Mouse (Mus musculus) midbrain, embryonic 15.5 days (tissue): ENCODE results near the gene Cda. TPM values are rescaled to one million over a fixed set of nuclear protein-coding genes. Genes with fewer than 3 reads are reported as not detected.

ENCODE experiments used
- ATAC-seq: fragments of 200-750 bp; cut with Nextera tagmentation; replicated peaks from 2 replicates; pipeline ENCODE4 v1.8.0; 2017; ENCODE audit warnings: moderate TSS enrichment
- H3K27ac ChIP-seq: fragments of 300-500 bp; sonication (generic); 2 replicates; pipeline ENCODE4 v1.5.1; 2015; ENCODE audit warnings: mild to moderate bottlenecking, inconsistent platforms
- H3K27me3 ChIP-seq: fragments of 300-500 bp; sonication (generic); replicated peaks from 2 replicates; pipeline ENCODE4 v1.6.1; 2015; ENCODE audit warnings: inconsistent platforms
- H3K36me3 ChIP-seq: fragments of 300-500 bp; sonication (generic); replicated peaks from 2 replicates; pipeline ENCODE4 v1.6.1; 2015; ENCODE audit warnings: inconsistent platforms
- H3K4me1 ChIP-seq: fragments of 300-500 bp; sonication (generic); 2 replicates; pipeline ENCODE4 v1.6.1; 2015; ENCODE audit warnings: inconsistent platforms
- H3K4me2 ChIP-seq: fragments of 300-500 bp; sonication (generic); 2 replicates; pipeline ENCODE4 v1.6.1; 2015; ENCODE audit warnings: inconsistent platforms, mild to moderate bottlenecking, moderate library complexity
- H3K4me3 ChIP-seq: fragments of 300-500 bp; sonication (generic); 2 replicates; pipeline ENCODE4 v1.5.1; 2015; ENCODE audit warnings: mild to moderate bottlenecking, inconsistent platforms
- H3K9ac ChIP-seq: fragments of 300-500 bp; sonication (generic); 2 replicates; pipeline ENCODE4 v1.6.1; 2015; ENCODE audit warnings: mild to moderate bottlenecking, inconsistent platforms
- H3K9me3 ChIP-seq: fragments of 300-500 bp; sonication (generic); 2 replicates; pipeline ENCODE4 v1.6.1; 2016; ENCODE audit warnings: inconsistent platforms
- WGBS: fragments of 180-500 bp; shearing (Covaris S2); methylation state at CpG from one replicate; pipeline ENCODE4 v1.1.7; 2015; ENCODE audit warnings: mixed read lengths; 5-methylcytosine and 5-hydroxymethylcytosine counted together
- polyA plus RNA-seq: library from polyadenylated mRNA; unstranded; fragments of >200 nt; fragmentation: Nextera tagmentation; extraction: Ambion mirVana; gene quantifications from 2 replicates; pipeline ENCODE4 v1.2.1, GENCODE M21; 2015

The Cda gene
- polyA plus RNA-seq, 1 experiment from 2014 or later, result 4.6 TPM

GRCm38 (mm10) chr4:138395087-138395970 lies 27.5 kb upstream of the Cda start:
- H3K36me3 ChIP-seq, result no peaks in the 10 kb centered on the region
- peak overlapping the region; percentile 92 for H3K4me2 ChIP-seq
- peak overlapping the region; percentile 53 for H3K4me3 ChIP-seq
- H3K27ac ChIP-seq, result 0 out of 2 replicates have a peak overlapping the region, but pooled peaks have one; percentile 2
- H3K9ac ChIP-seq, result peak overlapping the region; percentile 60
- ATAC-seq, result peak; percentile 67
- peaks cover 23% of the 10 kb centered on the region; the same call in 1 of the 2 replicates for H3K4me1 ChIP-seq
- no peaks in the 10 kb centered on the region for H3K9me3 ChIP-seq
- H3K27me3 ChIP-seq, result peaks cover 68% of the 10 kb centered on the region
- WGBS, result under 1% methylated on average over 101 of the region's 103 CpGs

- no peak for ATAC-seq
- H3K4me2 ChIP-seq, result peak overlapping the region; percentile 92
- H3K27me3 ChIP-seq, result peaks cover 66% of the 10 kb centered on the region
- no peaks in the 10 kb centered on the region for H3K36me3 ChIP-seq
- no peak overlapping the region for H3K9ac ChIP-seq
- 62% methylated on average over 7 of the region's 7 CpGs for WGBS
- H3K27ac ChIP-seq, result no peak overlapping the region
- no peaks in the 10 kb centered on the region for H3K9me3 ChIP-seq
- H3K4me3 ChIP-seq, result peak overlapping the region; percentile 53
- H3K4me1 ChIP-seq, result peaks cover 23% of the 10 kb centered on the region; the same call in 1 of the 2 replicates
Measured at GRCm38 (mm10) chr4:138393703-138394102, 25.9 kb upstream of the Cda start.

- Histone ChIP-seq H3K36me3 (no peaks in the 10 kb centered on the region), H3K4me1 (peaks cover 14% of the 10 kb centered on the region), H3K9me3 (no peaks in the 10 kb centered on the region), H3K9ac (no peak overlapping the region), H3K4me2 (no peak overlapping the region), H3K27ac (no peak overlapping the region), H3K4me3 (no peak overlapping the region), H3K27me3 (no peaks in the 10 kb centered on the region)
- ATAC-seq, result no peak
- 52% methylated on average over 4 of the region's 4 CpGs for WGBS
Measured at GRCm38 (mm10) chr4:138383789-138384188, 16.0 kb upstream of the Cda start.

- H3K27ac ChIP-seq, result no peak overlapping the region
- H3K4me2 ChIP-seq, result no peak overlapping the region
- H3K9ac ChIP-seq, result no peak overlapping the region
- H3K9me3 ChIP-seq, result no peaks in the 10 kb centered on the region
- no peak overlapping the region for H3K4me3 ChIP-seq
- no peaks in the 10 kb centered on the region for H3K27me3 ChIP-seq
- no peak for ATAC-seq
- no peaks in the 10 kb centered on the region for H3K36me3 ChIP-seq
- whole genome bisulfite sequencing, result 80% methylated on average over 6 of the region's 6 CpGs
- peaks cover 14% of the 10 kb centered on the region for H3K4me1 ChIP-seq
Measured at GRCm38 (mm10) chr4:138382462-138382861, 14.7 kb upstream of the Cda start.

- no peaks in the 10 kb centered on the region for H3K9me3 ChIP-seq
- WGBS, result 26% methylated on average over 10 of the region's 10 CpGs
Measured at GRCm38 (mm10) chr4:138380132-138380689, 12.4 kb upstream of the Cda start.

DNA sequence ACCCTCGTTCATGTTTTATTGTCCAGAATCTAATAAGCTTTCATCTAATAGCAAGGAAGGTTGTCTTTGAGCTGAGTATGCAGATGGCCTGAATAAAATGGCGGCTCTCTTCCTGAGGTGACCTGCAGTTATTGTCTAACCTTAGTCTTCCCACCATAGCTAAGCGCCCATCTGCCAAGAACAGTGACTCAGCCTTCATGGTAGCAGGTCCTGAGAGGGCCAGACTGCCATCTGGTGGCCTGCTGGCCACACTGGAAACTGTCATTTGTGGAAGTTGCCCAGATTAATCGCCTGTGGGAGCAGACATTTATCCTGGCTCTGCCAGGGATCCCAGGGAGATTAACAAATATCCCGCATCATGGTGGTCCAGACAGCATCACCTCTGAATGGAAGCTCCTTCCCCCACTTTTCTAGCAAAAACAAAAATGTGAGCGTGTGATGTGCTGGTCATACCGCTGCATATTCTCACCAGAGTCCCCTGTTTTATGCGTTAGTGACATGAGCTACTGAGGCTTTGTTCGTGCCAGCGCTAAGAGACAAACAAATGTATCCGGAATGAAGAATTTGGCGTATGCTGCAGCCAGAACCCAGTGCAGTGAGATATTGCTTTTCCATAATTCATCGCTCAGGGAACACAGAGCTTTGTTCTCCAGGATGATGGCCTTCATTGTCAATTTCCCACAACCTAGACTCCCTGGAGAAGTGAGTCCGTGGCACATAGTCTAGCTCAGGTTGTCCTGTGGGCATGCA lies 11.5 kb upstream of the Cda start:
- H3K4me1 ChIP-seq, result peaks cover 14% of the 10 kb centered on the region
- no peak overlapping the region for H3K4me2 ChIP-seq
- no peaks in the 10 kb centered on the region for H3K36me3 ChIP-seq
- 0 out of 2 replicates have a peak, but pooled peaks have one; percentile 65 for ATAC-seq
- no peaks in the 10 kb centered on the region for H3K9me3 ChIP-seq
- no peak overlapping the region for H3K4me3 ChIP-seq
- peak overlapping the region; percentile 18; the same call in 1 of the 2 replicates for H3K27ac ChIP-seq
- H3K9ac ChIP-seq, result no peak overlapping the region
- no peaks in the 10 kb centered on the region for H3K27me3 ChIP-seq
- 38% methylated on average over 14 of the region's 14 CpGs for WGBS

More at GRCm38 (mm10) chr4:138380132-138380689, 12.4 kb upstream of the Cda start:
- Histone ChIP-seq H3K27me3 (no peaks in the 10 kb centered on the region), H3K27ac (peak overlapping the region; percentile 18; the same call in 1 of the 2 replicates), H3K36me3 (no peaks in the 10 kb centered on the region), H3K4me1 (peaks cover 14% of the 10 kb centered on the region), H3K9ac (no peak overlapping the region), H3K4me3 (no peak overlapping the region), H3K4me2 (no peak overlapping the region)
- ATAC-seq, result 0 out of 2 replicates have a peak, but pooled peaks have one; percentile 30

DNA sequence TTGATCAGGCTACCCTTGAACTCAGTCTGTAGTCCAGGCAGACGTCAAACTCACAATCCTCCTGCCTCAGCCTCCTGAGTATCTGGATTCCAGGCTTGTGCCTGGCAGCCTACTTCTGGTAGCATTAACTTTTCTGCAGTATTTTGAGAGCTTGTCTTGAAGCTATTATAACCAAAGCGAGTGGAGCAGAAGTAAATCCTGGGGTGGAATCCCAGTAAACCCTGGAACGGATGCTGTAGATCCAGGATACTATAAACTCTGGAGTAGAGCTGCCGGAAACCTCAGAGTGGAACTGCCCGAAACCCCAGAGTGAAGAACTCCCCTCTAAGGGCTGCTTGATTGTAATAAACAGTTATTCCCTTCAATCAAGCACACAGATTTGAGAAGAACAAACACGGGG lies 9.7 kb upstream of the Cda start:
- H3K4me1 ChIP-seq, result peaks cover 14% of the 10 kb centered on the region
- WGBS, result 53% methylated on average over 6 of the region's 6 CpGs
- H3K9me3 ChIP-seq, result no peaks in the 10 kb centered on the region

GRCm38 (mm10) chr4:138375117-138375516 lies 7.3 kb upstream of the Cda start:
- no peak overlapping the region for H3K27ac ChIP-seq
- no peak overlapping the region for H3K9ac ChIP-seq
- no peak overlapping the region for H3K4me2 ChIP-seq
- no peaks in the 10 kb centered on the region for H3K27me3 ChIP-seq
- 85% methylated on average over 3 of the region's 3 CpGs for WGBS
- H3K36me3 ChIP-seq, result no peaks in the 10 kb centered on the region
- H3K9me3 ChIP-seq, result no peaks in the 10 kb centered on the region
- H3K4me1 ChIP-seq, result peaks cover 11% of the 10 kb centered on the region
- no peak for ATAC-seq
- no peak overlapping the region for H3K4me3 ChIP-seq

More for the DNA sequence above, 9.7 kb upstream of the Cda start:
- Histone ChIP-seq H3K4me2 (no peak overlapping the region), H3K36me3 (no peaks in the 10 kb centered on the region), H3K27ac (no peak overlapping the region), H3K4me3 (no peak overlapping the region), H3K27me3 (no peaks in the 10 kb centered on the region), H3K9ac (no peak overlapping the region)
- no peak for ATAC-seq

DNA sequence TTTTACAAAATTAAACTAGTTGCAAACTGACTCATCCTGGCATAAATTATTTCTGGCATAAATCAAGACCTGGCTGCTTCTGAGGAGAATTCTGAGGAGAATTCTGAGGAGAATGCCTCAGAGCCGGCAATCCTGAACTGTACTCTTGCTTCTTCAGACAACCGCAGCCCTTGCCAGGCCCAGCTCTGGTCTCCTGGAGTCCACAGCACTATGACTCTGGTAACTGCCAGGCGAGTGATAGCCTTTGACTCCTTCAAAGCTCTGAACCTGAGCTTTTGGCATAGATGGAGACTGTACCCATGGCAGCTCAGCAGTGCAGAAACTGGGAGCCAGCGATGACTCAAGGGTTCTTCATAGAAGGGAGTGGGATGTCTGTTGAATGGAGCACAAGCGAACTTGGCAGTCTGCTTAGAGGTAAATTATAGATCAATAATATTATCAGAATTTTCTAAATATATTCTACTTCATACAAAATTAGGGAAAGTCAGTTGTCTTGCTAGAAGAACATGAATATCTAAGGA lies 3.3 kb upstream of the Cda start:
- 86% methylated on average over 5 of the region's 5 CpGs for WGBS
- no peak for ATAC-seq
- H3K27me3 ChIP-seq, result peaks cover 15% of the 10 kb centered on the region; the same call in 1 of the 2 replicates

DNA sequence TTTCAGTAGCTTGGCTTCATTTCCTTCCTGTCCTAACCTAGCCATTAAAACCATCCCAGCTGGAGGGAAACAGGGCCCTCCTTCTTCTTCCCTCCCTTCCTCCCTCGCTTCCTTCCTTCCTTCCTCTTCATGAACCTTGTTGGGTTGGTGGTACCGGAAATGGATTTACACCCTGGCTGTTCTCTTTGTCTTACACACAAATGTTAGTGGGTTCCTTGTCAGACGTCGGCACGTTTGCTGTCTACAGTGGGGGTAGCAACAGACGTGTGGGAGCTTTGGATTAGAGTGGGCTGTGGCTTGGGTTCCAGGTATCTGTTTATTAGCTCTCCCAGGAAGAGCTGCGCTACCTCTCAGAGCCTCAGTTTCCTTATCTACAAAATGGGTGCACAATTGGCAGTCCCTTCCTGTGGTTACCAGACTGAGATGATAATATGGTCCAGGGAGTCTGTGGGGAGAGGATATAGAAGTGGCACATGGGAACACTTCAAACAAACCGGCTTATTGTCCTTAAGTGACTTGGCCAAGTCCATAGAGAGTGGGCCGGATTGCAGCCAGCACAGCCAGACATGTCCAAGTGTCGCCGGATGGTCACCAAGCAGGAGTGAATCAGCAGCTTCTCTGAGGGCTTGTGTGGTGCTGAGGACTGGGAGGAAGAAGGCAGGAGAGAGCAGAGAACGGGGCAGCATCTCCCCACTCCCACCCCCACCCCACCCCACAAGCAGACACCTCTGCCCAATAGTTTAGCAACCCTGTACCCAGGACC lies 887 bp upstream of the Cda start:
- Histone ChIP-seq H3K4me2 (no peak overlapping the region; the same call in 1 of the 2 replicates), H3K36me3 (no peaks in the 10 kb centered on the region), H3K9ac (no peak overlapping the region), H3K4me3 (no peak overlapping the region), H3K9me3 (no peaks in the 10 kb centered on the region), H3K4me1 (peaks cover 9% of the 10 kb centered on the region), H3K27me3 (peaks cover 15% of the 10 kb centered on the region; the same call in 1 of the 2 replicates), H3K27ac (no peak overlapping the region)
- 83% methylated on average over 12 of the region's 12 CpGs for WGBS
- ATAC-seq, result no peak

More for the DNA sequence above, 3.3 kb upstream of the Cda start:
- Histone ChIP-seq H3K36me3 (no peaks in the 10 kb centered on the region), H3K27ac (no peak overlapping the region), H3K4me2 (no peak overlapping the region), H3K4me1 (peaks cover 9% of the 10 kb centered on the region), H3K9me3 (no peaks in the 10 kb centered on the region), H3K9ac (no peak overlapping the region), H3K4me3 (no peak overlapping the region)

DNA sequence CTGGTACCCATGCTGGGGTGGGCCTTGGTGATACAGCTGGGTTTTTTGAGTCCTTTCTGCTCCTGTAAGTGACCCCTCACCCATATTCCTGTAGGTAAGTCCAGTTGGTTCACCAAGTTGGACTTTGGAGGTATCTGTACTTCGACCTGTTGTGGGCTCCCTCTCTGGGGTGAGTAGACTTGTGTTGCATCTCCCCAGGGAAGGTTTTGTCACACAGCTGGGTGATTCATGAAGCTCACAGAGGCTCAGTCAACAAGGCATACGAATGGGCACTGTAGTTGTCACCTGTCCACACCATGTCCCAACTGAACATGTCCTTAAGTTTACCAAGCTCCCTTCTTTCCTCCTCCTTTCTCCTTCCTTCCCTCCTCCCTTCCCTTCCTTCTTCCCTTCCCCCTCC lies 1.2 kb downstream of the Cda start:
- no peak for ATAC-seq
- WGBS, result 73% methylated on average over 2 of the region's 2 CpGs
- Histone ChIP-seq H3K9ac (no peak overlapping the region), H3K27ac (no peak overlapping the region), H3K4me1 (peaks cover 13% of the 10 kb centered on the region), H3K4me3 (no peak overlapping the region), H3K9me3 (no peaks in the 10 kb centered on the region), H3K36me3 (no peaks in the 10 kb centered on the region), H3K4me2 (no peak overlapping the region), H3K27me3 (peaks cover 15% of the 10 kb centered on the region; the same call in 1 of the 2 replicates)
